In genomic region chr4:127416906-127417305, GRCm38 (mm10) we compare ENCODE assay signal across 10 mouse cellular contexts. TPM values are rescaled to one million over a fixed set of nuclear protein-coding genes. Genes with fewer than 3 reads are reported as not detected.
DNase-seq lines count a peak whose midpoint lies in the region; ATAC-seq and TF ChIP-seq lines count a peak whose summit lies in the region.
"Had no signal": no experiment of that assay in that cellular context is flagged by ENCODE, and none has a peak within 500 bp of the region (broad histone marks: within the 10 kb centered on the region; RNA-seq: fewer than 3 reads in every experiment).

No protein-coding gene starts in this region.

- H3K4me3 ChIP-seq in left cerebral cortex, adult 2 months: no peak overlapping the region

- intact Hi-C loops in left cerebral cortex, postnatal 14 days (cut with DNase I): no loop called here
- intact Hi-C loops in left cerebral cortex, adult 2 months (cut with DNase I): no loop called here

- DNase-seq in cerebellum, postnatal 25 days: peak; percentile 51 to 62
- DNase-seq in cerebellum, adult 11 months: no peak
- peak; percentile 20 to 49 for DNase-seq in left cerebral cortex, postnatal 14 days (ENCODE audit: low spot score in 2 of 2)
- DNase-seq in left cerebral cortex, adult 2 months (ENCODE audit: extremely low spot score in 1 of 2, low spot score in 2 of 2): no peak
- DNase-seq in brain, adult 2 months (ENCODE audit: low read depth, low spot score): peak; percentile 47
- DNase-seq in lung, postnatal 10 days: peak; percentile 80
- DNase-seq in spleen, postnatal 36 days (ENCODE audit: low spot score in 2 of 2): no peak
- DNase-seq: cerebellum, adult 9-10 months had no signal

- ATAC-seq in frontal cortex, adult (ENCODE audit: low TSS enrichment): no peak

- H3K27ac ChIP-seq in left cerebral cortex, adult 2 months: no peak overlapping the region

- no peak for TF ChIP-seq CTCF in left cerebral cortex, adult 2 months (IDR thresholded peaks at IDR 0.05)

RNA-seq across cellular contexts. Expression of gene Gjb5, which starts 58.9 kb away (rescaled TPM):
- total RNA-seq in left cerebral cortex, postnatal 14 days (2021): not detected
- under 1 TPM in 1 of 2 experiments, not detected in 1; 0.20 TPM for total RNA-seq in left cerebral cortex, adult 2 months (2021)
- total RNA-seq: hematopoietic stem cell, adult 5-6 weeks had no signal

Comparison
In these comparisons a context has a peak if more than half of its experiments do, and no peak if none do; other contexts are left out.
1. DNase-seq: peak in cerebellum, postnatal 25 days (2 of 2), left cerebral cortex, postnatal 14 days (2 of 2), brain, adult 2 months (single experiment) and lung, postnatal 10 days (single experiment); none in cerebellum, adult 11 months (single experiment), left cerebral cortex, adult 2 months (0 of 2) and spleen, postnatal 36 days (0 of 2).